In genomic region chr4:119320896-119321550, GRCm38 (mm10) we compare ENCODE assay signal across 9 mouse cellular contexts. TPM values are rescaled to one million over a fixed set of nuclear protein-coding genes. Genes with fewer than 3 reads are reported as not detected.
A peak's percentile ranks its signal among the peaks of the same experiment; 100 is the strongest.
DNase-seq lines count a peak whose midpoint lies in the region; ATAC-seq lines count a peak whose summit lies in the region.
"Had no signal": no experiment of that assay in that cellular context is flagged by ENCODE, and none has a peak within 500 bp of the region (broad histone marks: within the 10 kb centered on the region; RNA-seq: fewer than 3 reads in every experiment).

No protein-coding gene starts in this region.

- peak; percentile 32; the same call in 1 of the 2 replicates for ATAC-seq in heart, embryonic 11.5 days (replicated peaks; ENCODE audit: insufficient number of reproducible peaks, low FRiP score, low TSS enrichment)
- peak; percentile 68 for ATAC-seq in limb, embryonic 12.5 days (ENCODE audit: insufficient number of reproducible peaks, insufficient read depth, low FRiP score, low TSS enrichment, low read depth)

- H3K36me3 ChIP-seq in heart, embryonic 11.5 days (ENCODE audit: control insufficient read depth, insufficient read depth, low read length) = peaks cover under 1% of the 10 kb centered on the region
- peaks cover 29% of the 10 kb centered on the region for H3K36me3 ChIP-seq in limb, embryonic 12.5 days

- H3K4me2 ChIP-seq in heart, embryonic 11.5 days = peak overlapping the region; percentile 95
- peak overlapping the region; percentile 97 for H3K4me2 ChIP-seq in limb, embryonic 12.5 days

- H3K4me1 ChIP-seq in heart, embryonic 11.5 days (ENCODE audit: control insufficient read depth, insufficient read depth, low read length) = peaks cover 9% of the 10 kb centered on the region
- peaks cover 15% of the 10 kb centered on the region for H3K4me1 ChIP-seq in limb, embryonic 12.5 days (replicated peaks)

- peak overlapping the region; percentile 67; the same call in 1 of the 2 replicates for H3K27ac ChIP-seq in heart, embryonic 11.5 days (ENCODE audit: low read depth, low read length)
- H3K27ac ChIP-seq in limb, embryonic 12.5 days = peak overlapping the region; percentile 87

- H3K9me3 ChIP-seq in heart, embryonic 11.5 days (replicated peaks; ENCODE audit: control insufficient read depth, low read length) = no peaks in the 10 kb centered on the region
- no peaks in the 10 kb centered on the region for H3K9me3 ChIP-seq in limb, embryonic 12.5 days

- H3K9ac ChIP-seq in heart, embryonic 11.5 days (ENCODE audit: low read depth, low read length) = peak overlapping the region; percentile 78
- H3K9ac ChIP-seq in limb, embryonic 12.5 days (replicated peaks) = peak overlapping the region; percentile 59

- 33% methylated on average over 10 of the region's 10 CpGs for WGBS in heart, embryonic 11.5 days (ENCODE audit: insufficient replicate concordance)
- WGBS in limb, embryonic 12.5 days = 34% methylated on average over 10 of the region's 10 CpGs

- no peaks in the 10 kb centered on the region for H3K27me3 ChIP-seq in heart, embryonic 11.5 days (ENCODE audit: control insufficient read depth, insufficient read depth, low read length)
- H3K27me3 ChIP-seq in limb, embryonic 12.5 days = peaks cover 10% of the 10 kb centered on the region; the same call in 1 of the 2 replicates
- H3K27me3 ChIP-seq: Patski had no signal

- DNase-seq in cerebellum, adult 11-12 months = peak; percentile 38
- no peak for DNase-seq in cerebellum, adult 8-10 months
- peak; percentile 7 to 15 for DNase-seq in thymus, adult 18-20 months
- DNase-seq in thymus, postnatal 10 days (ENCODE audit: low spot score in 2 of 2) = no peak
- peak; percentile 23 for DNase-seq in naive thymus-derived CD4-positive, alpha-beta T cell, adult 2 months (ENCODE audit: low read depth)
- DNase-seq in frontal cortex, postnatal 14 days (ENCODE audit: low spot score in 2 of 2) = no peak

- peak overlapping the region; percentile 82 for H3K4me3 ChIP-seq in heart, embryonic 11.5 days (ENCODE audit: low read depth, low read length)
- H3K4me3 ChIP-seq in limb, embryonic 12.5 days (replicated peaks) = peak overlapping the region; percentile 67

RNA-seq across cellular contexts. Expression of gene Ppih, which starts 0.7 kb away (rescaled TPM):
- 69.3 and 70.9 TPM in 2 replicates for polyA plus RNA-seq in heart, embryonic 11.5 days (2014; fragmentation: Nextera tagmentation; extraction: Ambion mirVana)
- polyA plus RNA-seq in limb, embryonic 12.5 days (2016; fragmentation: Nextera tagmentation; extraction: Ambion mirVana) = 127 and 133 TPM in 2 replicates

RNA-seq across cellular contexts. Expression of gene Ybx1, which starts 26.6 kb away (rescaled TPM):
- polyA plus RNA-seq in heart, embryonic 11.5 days (2014; fragmentation: Nextera tagmentation; extraction: Ambion mirVana) = 769 and 780 TPM in 2 replicates
- polyA plus RNA-seq in limb, embryonic 12.5 days (2016; fragmentation: Nextera tagmentation; extraction: Ambion mirVana) = 1,031 and 1,057 TPM in 2 replicates

Comparison
In these comparisons a context has a peak if more than half of its experiments do, and no peak if none do; other contexts are left out.
1. DNase-seq: peak in cerebellum, adult 11-12 months (single experiment), thymus, adult 18-20 months (2 of 2) and naive thymus-derived CD4-positive, alpha-beta T cell, adult 2 months (single experiment); none in cerebellum, adult 8-10 months (single experiment), thymus, postnatal 10 days (0 of 2) and frontal cortex, postnatal 14 days (0 of 2).